Mouse (Mus musculus): ENCODE measurements around the gene Ctdspl.
A peak's percentile ranks its signal among the peaks of the same experiment; 100 is the strongest.

Gene Ctdspl

DNA sequence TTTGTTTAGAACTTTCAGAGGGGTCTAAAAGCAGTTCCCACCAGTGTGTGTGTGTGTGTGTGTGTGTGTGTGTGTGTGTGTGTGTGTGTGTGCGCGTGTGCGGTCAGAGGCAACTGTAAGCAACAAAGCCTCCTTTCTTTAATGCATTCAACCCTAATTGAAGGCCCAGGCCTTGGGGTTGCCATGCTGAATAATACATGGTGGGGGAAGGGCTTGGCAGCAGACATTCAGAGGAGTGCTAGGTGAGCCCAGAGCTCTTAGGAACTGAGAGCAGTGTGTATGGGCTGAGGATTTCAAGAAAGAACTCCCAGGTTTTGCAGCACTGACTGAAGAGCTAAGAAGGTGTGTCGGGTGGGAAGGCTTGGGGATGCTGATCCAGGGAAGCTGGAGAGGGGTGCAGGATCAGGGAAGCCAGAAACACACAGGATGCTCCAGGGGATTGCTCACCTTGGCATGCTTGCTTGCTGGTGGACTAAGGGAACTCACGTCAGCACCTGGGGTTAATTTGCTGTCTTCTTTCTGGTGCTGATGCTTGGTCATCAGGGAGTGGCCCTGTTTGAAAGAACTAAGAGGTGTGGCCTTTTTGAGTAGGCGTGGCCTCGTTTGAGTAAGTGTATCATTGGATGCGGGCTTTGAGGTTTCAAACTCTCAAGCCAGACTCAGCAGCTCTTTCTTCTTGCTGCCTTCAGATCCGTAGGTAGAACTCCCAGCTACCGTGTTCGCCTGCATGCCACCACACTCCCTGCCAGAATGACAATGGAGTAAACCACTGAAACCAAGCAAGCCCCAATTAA is 62.7 kb downstream of the Ctdspl start:
- DNase-seq (ENCODE audit: low spot score), result no peak

DNA sequence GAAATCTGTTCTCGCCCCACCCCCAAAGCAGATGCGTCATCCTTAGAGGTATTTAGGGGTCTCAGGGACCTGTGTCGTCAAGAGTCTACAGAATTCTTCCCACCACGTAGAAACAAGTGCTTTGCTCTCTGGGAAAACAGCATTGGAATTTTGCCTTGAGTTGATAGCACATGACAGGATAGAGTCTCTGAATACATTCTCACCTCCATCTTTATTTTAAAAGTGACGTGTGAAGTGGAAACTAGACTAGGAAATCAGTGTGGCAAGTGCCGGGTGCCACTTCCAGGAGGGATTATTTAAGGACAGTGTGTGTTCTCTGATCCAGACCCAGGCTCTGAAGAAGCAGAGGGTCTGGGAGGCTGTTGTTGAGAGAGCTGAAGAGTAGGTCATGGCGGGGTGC is 64.2 kb downstream of the Ctdspl start:
- DNase-seq (ENCODE audit: low spot score), result no peak

DNA sequence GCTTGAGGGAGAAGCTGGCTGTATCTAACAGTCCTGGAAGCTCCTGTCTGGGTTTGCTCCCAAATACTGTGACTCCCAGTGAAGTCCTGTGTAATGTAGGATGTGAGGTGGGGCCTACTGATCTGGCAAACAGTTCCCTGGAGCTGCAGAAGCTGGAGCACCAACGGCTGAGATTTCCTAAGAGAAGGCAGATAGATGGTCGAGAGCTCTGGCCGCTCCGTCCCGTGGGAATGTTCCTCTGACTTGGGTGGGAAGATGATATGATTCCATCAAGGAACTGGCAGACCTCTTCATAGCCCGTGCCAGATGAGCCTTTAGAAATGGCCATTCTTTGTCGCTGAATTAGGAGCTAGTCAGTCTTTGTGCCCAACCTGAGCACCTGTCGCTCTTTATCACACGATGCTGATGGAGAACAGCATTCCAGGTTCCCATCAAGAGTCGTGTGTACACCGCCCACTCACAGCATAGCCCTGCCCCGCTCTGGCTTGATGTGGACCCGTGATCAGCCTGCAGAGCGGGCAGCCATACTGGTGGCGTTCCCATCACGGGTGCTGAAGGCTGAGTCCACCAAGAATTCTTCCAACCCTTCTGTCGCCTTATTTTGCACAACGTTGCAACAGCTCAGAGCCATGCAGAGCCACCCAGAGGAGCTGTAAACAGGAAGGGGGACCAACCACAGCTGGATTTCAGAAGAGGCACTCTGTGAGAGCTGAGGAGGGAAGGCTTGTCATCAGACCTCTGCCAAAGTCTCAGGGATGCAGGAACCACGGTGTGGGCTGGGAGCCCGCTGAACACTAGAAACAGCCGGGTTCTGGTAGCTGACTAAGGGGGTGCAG is 65.7 kb downstream of the Ctdspl start:
- no peak for DNase-seq (ENCODE audit: low spot score)

DNA sequence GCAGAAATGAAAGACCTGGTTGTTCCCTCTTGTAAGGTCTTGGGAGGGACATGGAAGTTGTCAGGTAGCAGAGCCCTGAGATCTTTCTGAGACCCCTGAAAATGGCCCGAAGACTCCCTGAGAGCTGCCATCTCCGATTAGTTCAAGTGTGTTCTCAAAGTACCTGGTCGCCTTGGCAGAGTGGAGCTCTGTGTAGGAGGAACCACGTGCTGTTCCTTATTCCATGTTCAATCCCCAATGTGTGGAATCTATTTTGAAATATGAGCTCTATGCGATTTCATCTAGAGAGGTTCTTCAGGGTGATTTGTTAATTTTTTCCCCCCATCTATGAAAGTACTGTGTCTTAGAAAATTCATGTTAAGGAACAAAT is 66.3 kb downstream of the Ctdspl start:
- DNase-seq (ENCODE audit: low spot score), result no peak

DNA sequence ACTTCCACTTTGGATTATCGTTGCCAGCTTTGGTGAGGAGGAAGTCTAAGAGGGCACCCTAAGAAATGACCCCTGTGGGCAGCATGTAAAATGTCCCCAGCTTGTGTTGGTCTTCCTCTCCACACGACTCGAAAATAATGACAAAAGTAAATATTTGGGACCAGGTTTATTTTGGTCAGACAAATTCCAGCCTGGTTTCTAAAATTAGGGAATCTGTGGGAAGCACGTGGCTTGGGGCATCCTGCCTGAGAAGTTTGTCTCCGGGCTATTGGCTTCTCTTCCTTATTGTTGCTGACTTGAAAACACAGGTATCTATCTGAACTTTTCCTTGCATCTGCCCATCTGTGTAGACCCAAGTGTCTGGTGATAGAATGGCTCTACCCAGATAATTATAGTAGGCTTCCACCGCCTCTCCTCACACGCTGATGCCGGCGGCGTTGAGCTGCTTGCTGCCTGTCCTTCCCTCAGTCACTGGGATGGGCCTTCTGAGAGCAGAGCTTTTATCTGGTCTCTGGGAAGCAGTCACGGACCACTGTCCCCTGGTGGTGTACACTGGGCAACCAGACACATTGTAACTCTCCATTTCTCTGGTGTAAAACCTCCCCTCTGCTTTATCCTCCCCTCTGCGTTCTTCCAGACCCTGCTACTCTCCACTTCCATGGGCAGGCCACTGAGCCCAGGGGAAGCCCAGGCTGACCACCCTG is 68.4 kb downstream of the Ctdspl start:
- no peak for DNase-seq (ENCODE audit: low spot score)

DNA sequence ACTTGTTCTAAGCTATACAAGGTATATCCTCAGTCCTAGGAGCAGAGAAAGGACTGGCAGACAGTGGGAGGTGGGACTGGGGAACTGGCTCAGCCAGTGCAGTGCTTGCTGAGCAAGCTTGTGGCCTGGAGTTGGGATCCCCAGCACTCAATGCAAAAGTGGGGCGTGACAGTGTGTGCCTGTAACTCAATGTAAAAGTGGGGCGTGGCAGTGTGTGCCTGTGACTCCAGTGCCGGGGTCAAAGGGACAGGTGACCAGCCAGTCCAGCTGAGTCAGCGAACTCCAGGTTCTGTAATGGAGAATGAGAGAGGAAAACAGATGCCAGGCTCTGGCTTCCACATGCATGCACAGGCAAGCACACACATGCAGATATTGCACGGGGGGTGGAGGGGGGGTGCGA is 69.3 kb downstream of the Ctdspl start:
- no peak for DNase-seq (ENCODE audit: low spot score)

DNA sequence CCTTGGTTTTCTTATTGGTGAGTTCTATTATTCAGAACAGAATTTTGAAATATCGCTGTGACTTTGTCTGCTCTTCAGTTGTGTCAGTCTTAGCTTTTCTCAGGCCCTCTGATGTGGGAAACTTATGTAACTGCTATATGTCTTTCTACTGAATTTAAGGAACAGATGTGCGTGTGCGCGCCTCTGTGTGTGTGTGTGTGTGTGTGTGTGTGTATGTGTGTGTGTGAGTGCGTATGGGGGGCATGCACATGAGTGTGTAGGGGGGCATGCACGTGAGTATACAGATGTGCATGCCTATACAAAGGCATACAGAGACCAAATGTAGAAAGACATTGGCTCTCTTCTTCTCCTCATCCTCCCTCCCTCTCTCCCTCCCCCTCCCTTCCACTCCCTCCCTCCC is 71.0 kb downstream of the Ctdspl start:
- DNase-seq (ENCODE audit: low spot score), result no peak

DNA sequence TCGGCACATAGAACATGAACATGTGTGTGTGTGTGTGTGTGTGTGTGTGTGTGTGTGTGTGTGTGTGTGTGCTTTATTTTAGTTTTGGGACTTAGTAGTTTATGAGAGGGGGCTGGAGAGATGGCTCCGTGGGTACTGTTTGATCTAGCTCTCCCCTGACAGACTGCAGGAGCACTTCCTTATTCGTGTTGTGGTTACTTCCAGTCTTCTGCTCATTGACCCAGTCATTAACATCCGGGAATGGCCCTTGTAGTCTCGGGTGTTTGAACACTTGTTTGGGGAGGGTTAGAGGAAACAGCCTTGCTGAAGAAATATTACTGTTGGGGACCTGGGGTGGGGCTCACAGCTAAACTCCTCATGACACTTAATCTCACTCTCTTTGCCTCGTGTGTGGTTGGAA is 73.9 kb downstream of the Ctdspl start:
- no peak for DNase-seq (ENCODE audit: low spot score)

DNA sequence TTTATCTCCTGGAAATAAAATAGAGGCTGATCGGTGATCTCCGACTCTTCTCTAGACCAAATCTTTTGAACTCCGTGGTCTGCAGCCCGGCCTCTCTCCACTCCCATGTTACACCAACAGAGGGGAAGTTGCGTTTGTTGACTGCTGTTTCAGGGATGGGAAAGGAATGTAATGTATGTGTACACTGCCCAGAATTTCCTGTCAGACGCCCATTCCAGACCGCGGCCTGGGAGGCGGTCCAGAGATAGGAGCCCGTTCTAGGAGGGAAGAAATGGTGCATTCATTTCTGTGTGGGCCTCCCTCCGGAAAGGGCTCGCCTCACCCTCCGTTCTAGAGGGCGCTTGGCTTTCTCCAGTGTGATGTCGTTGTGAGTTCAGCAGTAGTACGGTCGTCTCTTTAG is 76.0 kb downstream of the Ctdspl start:
- no peak for DNase-seq (ENCODE audit: low spot score)

DNA sequence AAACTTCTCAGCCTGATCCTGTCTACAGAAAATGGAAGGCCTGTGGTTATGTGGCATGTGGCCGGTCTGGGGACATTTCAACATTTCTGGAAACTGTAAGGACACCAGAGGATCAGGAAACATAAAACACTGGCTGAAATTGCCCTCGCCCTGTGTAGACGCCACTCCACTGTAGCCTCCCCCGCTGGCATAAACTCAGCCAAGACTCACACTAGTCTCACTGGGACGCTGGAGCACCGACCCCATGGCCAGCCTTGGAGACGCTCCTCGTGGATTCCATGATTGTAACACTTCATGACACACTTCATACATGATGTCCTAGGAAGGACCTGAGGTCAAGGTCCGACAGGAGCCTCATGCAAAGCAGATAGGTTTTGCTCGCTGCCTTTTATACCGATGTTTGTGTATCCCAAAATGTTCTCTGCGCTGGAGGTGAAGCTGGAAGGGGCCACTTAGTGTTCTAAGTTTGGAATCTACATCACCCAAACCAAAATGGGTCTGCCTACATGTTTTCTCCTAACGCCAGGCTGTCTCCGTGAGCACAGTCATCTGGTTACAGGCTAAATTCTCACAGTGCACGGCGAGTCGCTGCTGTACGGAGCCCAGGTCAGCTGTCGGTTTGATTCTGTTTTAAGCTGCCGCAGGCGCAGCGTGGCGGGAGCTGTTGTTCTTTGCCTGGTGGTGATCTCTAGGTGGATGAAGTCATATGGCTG is 77.9 kb downstream of the Ctdspl start:
- DNase-seq (ENCODE audit: low spot score), result no peak

DNA sequence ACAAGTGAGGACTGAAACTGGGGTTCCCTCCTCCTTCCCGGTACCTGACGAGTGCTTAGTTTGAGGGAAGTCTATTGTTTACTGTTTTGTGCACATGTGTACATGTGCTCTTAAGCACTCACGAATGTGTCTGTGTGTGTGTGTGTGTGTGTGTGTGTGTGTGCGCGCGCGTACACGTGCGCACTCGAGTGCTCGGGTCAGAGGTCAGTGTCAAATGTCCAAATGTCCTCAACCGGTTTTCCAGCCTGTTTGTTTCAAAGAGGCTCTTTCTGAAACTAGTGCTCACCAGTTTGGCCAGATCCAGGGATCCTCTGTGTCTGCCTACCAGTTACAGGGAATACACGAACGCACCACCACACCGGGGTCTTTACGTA is 78.4 kb downstream of the Ctdspl start:
- no peak for DNase-seq (ENCODE audit: low spot score)

DNA sequence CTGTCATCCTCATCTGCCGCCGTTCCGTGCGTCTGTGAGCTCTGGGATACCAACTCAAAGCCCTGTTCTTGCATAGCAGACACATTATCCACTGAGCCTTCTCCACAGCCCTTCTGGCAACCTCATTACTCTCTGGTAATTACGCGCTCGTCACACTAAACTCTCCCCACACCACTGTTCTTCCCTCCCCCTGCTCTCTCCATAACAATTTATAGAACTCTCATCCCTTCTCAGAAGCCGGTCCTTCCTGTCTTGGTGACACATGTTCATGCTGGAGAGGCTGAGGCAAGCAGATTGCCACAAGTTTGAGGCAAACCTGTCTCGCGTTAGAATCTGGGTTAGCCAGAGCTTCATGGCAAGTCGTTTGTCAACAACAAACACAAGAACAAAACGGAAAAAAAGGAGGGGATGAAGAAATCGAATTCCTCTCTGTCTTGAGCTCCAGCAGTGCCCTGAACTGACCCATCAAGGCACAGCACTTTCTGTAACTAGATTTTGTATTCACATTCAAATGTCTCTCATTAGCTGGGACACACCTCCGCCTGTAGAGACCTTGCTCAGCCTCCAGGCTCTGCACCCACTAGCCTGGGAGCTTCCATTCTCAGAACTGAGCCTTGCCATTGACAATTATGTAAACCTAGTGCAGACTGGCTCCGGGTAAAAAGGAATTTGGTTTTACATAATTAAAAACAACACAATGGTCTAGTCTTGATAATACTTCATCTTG is 79.2 kb downstream of the Ctdspl start:
- DNase-seq (ENCODE audit: low spot score), result peak; percentile 22

DNA sequence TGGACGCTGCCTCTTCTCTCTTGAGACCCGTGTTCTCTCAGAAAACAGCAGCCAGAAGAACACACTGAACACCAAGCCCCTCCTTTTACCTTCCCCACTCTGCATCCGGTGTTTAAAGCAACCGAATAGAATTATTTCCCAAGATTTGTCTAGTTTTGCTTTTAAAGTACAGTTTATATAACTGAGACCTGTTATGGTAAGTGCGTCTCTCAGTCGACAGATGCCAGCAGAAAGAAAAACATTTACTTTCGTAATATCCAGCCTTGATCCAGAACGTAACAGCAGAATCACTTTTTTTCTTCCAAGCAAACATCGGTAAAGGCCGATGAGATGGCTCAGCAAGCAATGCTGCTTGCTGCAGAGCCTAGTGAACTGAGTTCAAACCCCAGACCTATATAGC is 81.0 kb downstream of the Ctdspl start:
- DNase-seq (ENCODE audit: low spot score), result no peak

DNA sequence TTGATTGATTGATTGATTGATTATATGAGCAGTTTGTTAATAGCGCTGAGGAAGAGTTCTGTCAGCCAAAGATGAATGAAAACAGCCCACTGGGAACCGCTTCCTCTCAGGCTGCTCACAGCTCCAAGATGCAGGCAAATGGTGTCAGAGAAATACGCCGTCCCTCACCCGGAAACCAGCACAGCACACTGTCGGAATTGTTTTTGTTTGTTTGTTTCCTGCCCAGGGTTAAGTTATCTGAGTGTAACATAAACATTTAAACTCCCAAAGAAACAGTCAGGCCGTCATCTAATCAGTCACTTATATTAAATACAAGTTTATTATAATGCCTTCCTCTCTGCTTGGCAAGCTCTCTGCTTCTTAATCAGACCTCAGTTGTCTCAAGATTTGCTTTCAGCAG is 82.6 kb downstream of the Ctdspl start:
- no peak for DNase-seq (ENCODE audit: low spot score)

DNA sequence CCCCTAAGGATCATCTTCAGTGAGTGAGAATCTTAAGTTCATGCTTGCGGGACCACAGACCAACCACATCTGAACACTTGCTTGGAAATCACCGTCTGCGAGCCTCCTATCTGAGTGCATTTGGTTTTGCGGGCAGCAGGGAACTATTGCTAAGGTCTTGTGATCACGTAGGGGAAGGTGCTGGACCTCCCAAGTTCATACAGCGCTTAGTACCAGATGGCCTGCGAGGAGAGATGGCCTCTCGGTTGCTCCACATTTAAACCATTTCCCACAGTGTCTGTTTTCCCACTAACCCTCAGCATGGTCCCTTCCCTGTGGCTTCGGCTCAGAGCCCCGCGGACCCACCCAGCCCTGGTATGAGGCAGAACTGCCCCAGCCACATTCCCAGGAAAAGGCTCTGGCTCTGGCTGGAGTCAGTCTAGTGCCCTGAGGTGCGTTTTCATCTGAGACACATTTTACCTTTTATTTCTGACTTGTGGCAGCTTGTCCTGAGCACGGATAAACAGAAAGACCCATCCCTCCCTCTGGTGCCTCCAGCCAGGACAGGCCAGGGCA is 84.0 kb downstream of the Ctdspl start:
- no peak for DNase-seq (ENCODE audit: low spot score)

DNA sequence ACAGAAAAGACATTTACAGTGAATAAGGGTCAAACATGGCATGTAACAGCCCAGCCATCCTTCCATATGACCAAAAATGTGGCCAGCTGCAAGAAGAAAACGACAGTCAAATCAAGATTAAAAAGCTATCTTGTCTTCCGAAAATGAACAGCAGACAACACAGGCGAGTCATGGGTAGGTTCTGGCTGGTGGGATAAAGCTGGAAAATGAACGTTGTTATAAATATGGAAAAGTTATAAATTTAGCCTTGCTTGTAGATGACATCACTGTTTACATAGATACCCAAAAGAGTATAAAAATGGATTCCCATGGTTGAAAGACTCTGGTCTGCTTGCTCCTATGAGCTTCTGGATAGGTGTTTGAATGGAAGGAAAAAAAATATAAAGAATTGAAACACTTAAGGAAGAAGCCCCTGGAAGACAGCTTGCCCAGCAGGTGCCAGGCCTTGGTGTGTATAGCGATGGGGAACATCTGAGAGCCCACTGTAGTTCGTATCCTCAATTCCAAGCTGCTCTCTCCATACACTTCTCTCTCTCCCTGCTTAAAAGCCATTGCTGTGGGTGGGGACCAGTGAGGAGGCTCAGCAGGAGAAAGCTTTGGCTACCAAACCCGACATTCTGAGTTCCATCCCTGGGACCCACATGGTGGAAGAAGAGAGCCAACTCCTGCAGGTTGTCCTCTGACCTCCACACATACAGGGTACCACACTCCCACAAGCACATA is 90.7 kb downstream of the Ctdspl start:
- no peak for DNase-seq (ENCODE audit: low spot score)

DNA sequence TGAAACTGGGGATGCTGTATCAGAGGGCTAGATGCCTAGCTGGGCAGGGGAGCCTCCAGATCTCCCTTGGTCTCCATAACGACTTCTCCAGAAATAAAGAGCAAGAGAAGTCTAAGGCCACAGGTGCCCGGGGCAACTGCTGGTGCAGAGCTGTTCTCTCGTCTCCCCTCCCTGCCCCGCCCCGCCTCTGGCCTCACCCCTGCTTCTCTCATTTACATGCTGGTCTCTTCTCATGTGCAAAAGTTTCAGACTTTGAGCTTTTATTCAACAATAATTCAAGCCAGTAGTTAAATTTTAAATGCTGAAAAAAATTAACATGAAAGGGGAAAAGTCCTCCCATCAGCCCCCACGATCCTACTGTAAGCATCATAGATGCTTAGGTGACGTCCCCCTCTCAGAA is 95.5 kb downstream of the Ctdspl start:
- no peak for DNase-seq (ENCODE audit: low spot score)

DNA sequence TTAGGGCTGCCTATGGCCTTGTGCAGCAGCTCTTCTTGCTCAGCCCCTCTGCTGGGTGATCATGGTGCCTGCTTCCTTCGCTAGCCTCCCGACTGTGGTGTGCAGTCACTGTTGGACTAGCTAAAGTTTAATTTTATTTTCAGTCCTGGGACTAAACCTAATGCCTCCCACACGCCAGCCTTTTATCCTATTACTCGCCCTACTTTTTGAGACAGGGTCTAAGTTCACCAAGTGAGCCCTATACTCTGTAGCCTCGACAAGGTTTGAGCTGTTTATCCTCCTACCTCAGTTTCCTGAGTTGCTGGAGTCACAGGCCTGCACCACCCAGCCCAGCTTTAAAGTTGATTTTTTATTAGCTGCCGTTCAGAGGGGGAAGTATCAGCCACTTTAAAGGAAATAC is 99.0 kb downstream of the Ctdspl start:
- no peak for DNase-seq (ENCODE audit: low spot score)

DNA sequence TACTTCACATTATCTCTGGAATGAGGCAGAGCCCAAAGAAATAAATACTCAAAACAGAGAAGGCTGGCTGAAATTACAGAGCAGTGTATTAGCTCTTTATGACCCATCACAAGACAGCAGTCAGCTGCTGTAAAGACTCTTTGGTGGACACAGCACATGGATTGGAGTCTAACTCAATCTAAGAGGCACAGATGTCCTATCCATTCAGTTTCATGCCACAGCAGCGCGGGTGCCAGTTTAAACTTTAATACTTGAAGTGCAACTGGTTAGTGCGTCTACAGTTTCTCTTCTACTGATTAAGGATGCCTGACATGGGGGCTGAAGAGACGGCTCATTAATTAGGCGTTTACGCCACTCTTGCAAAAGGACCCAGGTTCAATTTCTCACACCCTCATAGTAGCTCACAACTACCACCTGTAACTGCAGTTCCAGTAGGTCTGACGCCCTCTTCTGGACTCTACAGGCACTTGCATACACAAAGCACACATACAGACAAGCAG is 99.6 kb downstream of the Ctdspl start:
- DNase-seq (ENCODE audit: low spot score), result no peak

DNA sequence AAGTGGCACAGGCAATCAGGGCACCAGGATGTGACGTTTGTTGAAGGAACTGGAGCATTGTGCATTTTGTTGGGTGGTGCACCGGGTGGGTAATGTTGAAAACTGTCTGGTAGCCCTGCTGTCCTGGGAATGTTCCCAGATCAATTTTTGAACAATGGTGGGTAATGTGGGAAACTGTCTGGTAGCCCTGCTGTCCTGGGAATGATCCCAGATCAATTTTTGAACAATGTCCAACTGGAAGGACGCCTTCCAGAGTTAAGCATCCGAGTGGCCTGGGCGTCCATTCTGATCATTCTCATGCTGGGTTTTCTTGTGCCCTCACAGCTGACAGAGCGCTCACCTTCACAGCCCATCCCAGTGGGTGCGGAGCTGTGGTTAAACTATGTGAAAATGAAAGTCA is 101.1 kb downstream of the Ctdspl start:
- no peak for DNase-seq (ENCODE audit: low spot score)

All from embryo, embryonic 10 days (tissue).